Mouse (Mus musculus) embryonic stem cell, embryonic (primary cell): ENCODE measurements at regions not wholly inside any gene's neighbourhood (a gene's known extent, or its start where the extent isn't known, plus 50 kb on each side); places are given as distances from the start of the nearest gene placed in this dataset.

Experiments used
- CTCF ChIA-PET, 4 experiments: fragments of 300-600 bp in 2 of 4; fragments of 350-600 bp in 2 of 4; sonication (Branson Sonifier 250); formaldehyde crosslinking; loops; one replicate each; lab custom pipeline; 2022; ENCODE audit warnings: inconsistent platforms in 2 of 4; lab: Charles Lee
- POLR2A ChIA-PET, 4 experiments: fragments of 300-600 bp in 2 of 4; fragments of 350-600 bp in 2 of 4; sonication (Branson Sonifier 250); formaldehyde crosslinking; loops; one replicate each; lab custom pipeline; 2022; ENCODE audit warnings: antibody characterized with exemption in 4 of 4, inconsistent platforms in 1 of 4; lab: Charles Lee

DNA sequence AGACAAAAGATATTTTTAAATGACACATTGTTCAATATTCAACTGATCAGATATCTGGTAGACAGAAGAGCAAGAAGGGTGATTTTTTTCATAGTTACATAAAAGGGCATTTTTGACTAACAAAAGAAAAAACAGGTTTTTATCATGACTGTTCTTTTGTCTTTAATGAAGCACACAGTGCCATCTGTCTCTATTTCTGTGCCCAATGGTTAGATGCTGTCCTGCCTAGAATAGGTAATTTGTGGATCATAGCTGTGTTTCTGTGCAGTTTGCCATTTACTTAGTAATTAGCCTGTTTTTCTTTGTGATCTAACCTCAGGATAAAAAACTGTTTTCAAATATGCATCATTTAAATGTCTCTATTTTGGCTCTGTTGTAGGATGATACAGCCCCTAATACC lies 114.4 kb upstream of the Tbc1d2b start:
- ChIA-PET CTCF (no interaction called here), POLR2A (no interaction called here)

DNA sequence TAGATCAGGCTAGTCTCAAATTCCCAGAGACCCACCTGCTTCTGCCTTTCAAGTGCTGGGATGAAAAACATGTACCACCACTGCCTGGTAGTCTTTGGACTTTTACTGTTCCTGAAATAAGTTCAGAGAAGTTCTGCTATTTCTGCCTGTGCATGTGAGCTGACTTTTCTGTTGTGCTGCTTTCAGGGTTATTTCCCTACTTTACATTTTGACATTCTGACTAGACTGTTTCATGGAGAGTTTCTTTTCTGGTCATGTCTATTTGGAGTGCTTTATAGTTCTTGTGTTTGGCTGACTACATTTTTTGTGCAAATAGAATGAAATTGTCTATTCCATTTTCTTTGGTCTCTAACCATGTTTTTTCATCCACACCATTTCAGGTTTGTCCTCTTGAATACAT lies 109.5 kb upstream of the Tbc1d2b start:
- POLR2A ChIA-PET = no interaction called here
- CTCF ChIA-PET = no interaction called here

DNA sequence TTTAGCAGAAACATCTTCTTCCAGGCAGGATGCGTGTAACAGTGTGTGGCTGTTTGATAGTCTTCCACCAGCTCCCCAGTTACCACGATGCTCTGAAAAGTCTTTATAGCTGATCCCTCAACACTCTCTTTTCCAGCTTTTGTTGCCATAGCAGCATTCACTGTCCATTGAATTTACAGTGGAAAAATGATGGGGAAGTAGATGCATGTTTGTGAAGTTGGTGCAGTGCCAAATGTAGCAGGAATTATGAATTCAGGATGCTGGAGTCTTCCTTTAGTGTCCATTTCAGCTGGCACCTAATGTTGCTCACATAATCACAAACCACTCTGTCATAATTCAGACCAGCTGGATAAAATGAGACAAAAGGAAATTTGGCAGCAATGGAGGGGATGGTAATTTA lies 99.0 kb upstream of the Tbc1d2b start:
- ChIA-PET POLR2A (no interaction called here), CTCF (no interaction called here)

DNA sequence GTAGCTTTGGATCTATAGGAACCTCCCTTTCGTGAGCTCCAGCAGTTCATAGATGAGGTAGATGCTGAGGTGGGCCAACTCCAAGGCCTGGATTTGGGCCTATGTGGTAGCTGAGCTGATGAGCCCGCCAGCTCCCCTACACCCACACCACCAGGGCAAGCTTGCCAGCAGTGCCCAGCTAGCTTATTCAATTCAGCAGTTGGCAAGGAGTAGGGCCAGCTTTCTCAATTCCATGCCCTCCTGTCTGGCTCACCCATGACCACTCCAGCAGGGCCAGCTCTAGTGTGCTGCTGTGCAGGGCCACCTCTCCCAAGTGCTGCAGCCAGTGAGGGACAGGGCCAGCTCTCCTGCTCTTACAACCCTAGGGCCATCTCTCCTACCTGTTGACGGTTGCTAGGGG lies 97.1 kb upstream of the Tbc1d2b start:
- ChIA-PET POLR2A (no interaction called here), CTCF (no interaction called here)

DNA sequence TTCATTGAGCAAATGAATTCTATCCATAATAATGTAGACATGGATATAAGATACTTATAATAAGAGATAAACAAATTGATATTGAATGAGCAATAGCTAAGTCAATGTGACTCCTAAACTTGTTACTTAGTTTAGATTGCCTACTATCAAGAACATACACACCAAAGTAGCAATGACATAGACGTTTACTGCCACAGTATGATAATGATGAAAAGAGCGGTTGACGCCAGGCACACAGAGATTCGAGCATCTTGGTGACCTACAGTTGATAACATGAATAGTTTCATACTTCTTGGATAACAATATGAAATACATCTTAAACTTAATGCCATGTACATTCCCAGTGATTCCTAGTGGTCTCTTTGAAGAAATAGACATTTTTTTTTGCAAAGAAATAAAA lies 55.9 kb upstream of the Tbc1d2b start:
- POLR2A ChIA-PET = no interaction called here
- CTCF ChIA-PET = no interaction called here
